Mouse (Mus musculus): ENCODE results near the gene Odf3.

DNA sequence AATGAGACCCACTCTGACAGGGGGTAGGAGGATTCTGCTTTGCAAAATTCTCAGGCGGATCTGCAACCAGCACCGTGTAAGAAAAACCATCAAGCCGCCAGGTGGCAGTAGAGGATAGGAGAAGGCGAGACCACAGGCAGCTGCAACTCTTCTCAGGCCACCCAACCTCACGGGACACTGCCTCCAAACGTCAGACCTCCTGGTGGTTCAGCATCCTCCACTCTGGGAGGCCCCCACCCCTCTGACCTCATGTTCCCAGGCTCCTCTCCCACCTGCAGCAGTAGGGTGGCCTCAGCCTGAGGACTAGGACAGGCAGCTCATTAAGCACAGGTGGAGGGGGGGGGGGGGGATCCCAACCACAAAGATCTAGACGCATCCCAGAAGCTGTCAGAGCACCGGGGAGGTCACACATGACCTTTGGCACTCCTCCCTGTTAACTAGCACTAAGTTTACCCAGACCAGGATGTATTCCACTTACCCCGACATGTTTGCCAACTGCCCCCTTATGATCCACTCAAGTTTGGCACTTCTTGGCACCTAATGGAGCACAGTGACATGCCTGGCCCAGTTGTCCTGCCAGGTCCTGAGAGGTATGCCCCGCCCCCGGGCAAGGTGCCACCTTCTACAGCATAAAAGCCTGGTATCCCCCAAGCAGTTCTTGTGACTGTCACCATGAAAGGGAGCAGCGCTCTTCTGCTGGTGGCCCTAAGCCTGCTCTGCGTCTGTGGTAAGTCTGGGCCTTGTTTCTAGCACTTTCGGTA lies 2.5 kb upstream of the Odf3 start, which contains the start of gene Scgb1c1:
- TF ChIP-seq CTCF (IDR thresholded peaks at IDR 0.05; ENCODE audit: borderline replicate concordance, insufficient read depth, low read depth, low read length), result peak; percentile 97
- no peak for TF ChIP-seq POLR2A (IDR thresholded peaks at IDR 0.05; ENCODE audit: borderline replicate concordance, insufficient read depth, low read length)

Measured in cerebellum, adult 2 months (tissue).